Mouse (Mus musculus) right cerebral cortex, postnatal 36 days (tissue): ENCODE data around the gene Slco2a1.
A peak's percentile ranks its signal among the peaks of the same experiment; 100 is the strongest.

Experiments used
- DNase-seq, 2 experiments: peaks; one replicate each; pipeline ENCODE4 v3.0.0; 2022; ENCODE audit warnings: low spot score in 2 of 2, mixed read lengths in 1 of 2

Slco2a1 gene

DNA sequence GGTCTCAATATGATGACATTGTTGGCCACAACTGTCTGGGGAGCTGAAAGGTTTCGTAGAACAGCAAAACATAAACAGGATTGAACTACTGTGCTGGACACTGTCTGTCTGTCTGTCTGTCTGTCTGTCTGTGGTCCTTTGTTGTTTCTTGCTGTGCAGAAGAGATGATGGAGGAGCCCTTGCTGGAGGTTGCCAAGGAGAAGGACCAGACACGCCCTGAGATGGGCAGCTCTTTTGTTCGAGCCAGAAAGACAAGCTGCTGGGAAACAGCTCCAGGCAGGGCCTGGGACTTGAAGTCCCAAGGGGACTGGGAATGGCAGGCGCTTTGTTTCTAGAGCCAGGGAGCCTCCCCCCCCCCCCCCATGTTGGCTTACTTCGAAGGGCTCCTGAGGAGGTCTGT is 129.0 kb downstream of the Slco2a1 start:
- DNase-seq: no peak

DNA sequence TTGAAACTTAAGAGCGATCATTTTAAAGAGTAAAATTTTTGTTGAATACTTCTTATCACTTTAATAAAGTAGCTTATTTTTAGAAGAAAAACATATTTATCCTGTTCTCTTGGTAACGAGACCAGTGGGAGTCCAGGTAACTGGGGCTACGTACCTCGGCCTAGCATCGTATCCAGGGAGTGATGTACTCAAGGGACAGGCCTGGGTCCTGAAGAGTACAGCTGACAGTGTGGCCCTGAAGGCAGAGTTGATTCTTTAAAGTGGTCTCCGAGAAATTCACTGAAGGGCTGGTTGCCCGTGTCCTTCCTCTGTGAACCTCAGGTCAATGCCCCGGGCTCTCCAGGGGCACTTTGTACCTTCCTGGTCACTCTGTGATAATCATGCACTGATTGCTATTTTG is 129.4 kb downstream of the Slco2a1 start:
- DNase-seq: no peak

DNA sequence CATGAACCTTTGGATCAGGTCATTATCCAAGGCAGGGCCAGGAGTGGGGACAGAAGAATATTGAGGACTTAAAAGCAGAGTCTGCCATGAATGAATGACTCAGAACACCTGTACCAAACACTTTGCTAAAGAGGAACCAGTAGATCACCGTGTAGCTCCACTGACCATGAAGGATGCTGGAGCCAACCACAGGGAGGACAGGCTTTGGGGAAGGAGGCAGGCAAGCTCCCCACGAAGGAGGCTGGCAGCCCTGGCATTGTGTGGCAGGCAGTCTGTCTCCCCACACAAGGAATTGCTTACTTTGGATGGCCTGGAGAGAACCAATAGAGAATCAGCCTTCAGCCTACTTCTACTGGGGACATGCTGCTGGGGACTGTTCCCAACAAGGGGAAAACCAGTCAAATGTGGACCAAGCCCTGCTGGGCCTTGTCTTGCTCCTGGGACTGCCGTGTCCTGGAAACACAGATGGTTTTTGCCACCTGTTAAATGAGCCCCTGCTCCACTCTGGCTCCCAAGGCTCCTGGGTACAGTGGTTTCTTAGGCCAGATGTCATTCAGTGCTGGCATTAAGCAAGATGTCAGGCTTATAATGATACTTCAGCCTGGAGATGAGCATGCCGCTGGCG is 130.3 kb downstream of the Slco2a1 start:
- no peak for DNase-seq

DNA sequence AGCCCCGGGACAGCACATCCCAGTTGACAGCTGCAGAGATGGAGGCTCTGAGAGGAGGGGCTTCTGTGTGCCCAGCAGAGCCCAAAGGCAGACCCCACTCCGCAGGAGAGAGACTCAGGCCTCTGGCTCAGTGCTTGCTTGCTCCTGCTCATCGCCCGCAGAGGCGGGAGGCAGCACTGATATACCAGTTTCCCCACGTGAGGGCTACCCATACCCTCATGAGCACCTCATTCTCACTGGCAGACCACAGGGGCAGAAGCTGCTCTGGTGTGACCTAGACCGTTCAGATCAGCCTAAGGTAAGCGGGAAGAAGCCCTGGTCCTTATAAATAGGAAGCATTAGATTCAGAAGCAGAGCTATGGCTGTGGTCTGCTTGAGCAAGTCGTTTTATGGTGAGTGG is 131.3 kb downstream of the Slco2a1 start:
- no peak for DNase-seq

DNA sequence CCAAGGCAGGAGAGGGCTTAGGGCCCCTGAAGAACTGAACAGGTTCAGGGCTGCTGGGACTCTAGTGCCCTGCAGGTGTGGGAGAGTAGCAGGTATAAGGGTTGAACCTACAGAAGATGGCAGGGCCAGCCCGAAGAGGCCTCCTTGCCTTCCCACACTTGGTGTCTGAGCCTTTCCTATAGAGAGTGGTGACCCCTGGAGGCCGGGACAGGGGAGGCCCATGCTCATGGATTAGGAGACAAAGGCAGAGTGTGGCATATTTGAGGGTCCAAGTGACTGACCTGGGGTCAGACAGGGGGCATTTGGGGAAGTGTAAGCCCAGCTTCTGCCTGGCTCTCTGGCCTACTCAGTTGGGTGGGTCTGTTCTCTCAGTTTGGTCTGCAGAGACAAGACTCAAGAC is 131.7 kb downstream of the Slco2a1 start:
- no peak for DNase-seq

DNA sequence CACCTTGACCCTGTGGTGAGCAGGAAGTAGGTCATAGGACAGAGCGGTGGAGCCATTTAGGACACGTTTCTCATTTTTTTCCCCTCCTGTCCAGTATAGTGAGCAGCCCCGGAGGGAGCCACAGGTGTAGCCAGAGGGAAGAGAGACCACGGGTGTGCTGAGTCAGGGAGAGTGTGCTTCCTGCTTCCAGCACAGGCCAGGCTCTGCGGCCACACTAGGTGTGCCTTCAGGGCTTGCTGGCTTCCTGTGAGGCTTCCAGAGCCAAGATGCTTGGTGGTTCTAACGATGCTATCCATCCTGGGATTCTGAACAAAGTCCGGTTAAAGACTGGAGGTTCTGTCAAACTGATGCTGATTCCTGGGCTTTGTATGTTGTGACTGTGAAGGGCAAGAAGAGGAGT is 133.0 kb downstream of the Slco2a1 start:
- DNase-seq: no peak

DNA sequence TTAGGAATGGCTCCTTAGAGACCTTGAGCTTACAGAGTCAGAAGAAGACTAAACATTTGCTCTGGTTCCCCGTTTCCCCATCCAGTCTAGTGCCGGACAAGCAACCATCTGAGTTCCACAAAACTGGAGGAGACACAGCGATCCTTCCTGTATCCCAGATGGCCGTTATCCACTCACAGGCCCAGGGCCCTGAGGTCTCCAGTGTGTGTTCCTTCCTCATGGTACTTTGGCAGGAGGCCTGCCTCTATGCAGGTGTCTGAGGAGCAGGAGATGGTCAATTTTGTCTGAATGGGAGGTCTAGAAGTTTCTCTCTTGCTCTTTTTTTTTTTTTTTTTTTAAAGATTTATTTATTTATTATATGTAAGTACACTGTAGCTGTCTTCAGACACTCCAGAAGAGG is 136.2 kb downstream of the Slco2a1 start:
- no peak for DNase-seq

DNA sequence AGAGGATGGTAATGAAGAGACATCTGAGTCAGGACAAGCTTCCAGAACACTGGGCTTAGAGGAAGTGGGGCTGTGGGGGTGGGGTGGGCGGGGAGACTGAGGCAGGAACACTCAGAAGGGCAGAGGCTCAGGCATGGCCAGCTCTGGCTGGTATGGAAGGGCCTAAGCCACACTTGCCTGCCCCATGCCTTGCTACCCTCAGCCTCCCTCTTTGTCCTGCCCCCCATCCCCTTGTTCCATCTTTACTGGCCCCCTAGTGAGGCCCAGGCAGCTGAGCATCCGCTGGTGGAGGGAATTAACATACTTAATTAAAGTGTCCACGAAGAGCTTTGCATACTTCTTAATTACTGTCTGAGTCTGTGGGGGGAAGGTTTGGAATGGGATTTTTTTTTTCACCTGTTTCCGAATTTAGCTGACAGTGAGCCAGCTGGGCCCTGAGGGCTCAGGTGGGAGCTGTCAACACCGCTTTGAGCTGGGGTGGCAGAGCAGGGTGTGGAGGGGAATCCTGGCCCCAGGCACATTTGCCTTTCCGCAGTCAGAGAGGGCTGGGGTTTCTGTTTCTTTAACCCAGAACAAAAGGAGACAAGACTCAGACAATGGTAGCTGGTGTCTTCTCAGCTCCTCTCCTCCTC is 145.1 kb downstream of the Slco2a1 start:
- no peak for DNase-seq

DNA sequence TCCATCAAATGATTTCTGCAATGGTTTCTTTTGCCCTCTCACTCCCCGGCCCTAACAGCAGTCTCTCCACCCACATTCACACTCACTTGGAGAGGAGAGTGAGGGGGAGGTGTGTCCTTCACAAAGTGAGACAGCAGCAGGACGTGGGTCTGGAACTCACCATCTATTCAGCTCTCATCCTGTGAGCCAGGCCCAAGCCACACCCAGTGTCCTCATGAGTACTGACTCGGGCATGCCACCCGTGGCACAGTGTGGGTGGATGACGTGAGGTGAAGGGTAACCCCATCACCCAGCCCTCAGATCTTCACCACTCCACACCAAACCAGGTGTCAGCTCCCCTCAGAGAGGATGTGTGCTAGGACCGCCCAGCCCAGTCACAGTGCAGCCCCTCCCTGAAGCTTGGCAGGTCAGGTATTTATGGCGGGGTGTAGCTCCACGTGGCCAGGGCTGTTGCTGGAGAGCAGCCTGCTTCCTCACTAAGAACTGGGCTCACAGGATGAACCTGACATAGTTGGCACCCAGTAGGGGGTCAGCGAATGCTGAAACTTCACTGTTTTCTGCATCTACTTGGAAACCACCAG is 146.0 kb downstream of the Slco2a1 start:
- peak; percentile 69 to 77 for DNase-seq

DNA sequence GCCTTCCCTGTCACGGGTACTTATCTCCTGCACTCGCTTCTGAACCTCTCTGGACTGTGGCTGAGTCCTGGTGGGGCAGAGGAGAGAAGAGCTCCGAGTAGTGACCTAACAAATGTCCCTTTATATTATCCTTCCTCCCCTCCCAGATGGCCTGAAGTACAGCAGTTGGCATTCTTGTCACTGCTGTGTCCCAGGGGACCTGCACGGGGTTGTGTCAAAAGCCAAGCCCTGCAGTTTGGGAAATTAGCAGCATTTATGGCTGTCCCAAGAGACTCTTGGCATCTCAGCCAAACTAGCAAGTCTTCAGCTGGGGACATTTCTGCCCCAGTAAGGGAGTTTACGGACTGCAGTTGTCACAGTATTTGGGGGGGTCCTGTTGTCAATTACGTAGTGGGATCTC is 151.0 kb downstream of the Slco2a1 start:
- DNase-seq: no peak

DNA sequence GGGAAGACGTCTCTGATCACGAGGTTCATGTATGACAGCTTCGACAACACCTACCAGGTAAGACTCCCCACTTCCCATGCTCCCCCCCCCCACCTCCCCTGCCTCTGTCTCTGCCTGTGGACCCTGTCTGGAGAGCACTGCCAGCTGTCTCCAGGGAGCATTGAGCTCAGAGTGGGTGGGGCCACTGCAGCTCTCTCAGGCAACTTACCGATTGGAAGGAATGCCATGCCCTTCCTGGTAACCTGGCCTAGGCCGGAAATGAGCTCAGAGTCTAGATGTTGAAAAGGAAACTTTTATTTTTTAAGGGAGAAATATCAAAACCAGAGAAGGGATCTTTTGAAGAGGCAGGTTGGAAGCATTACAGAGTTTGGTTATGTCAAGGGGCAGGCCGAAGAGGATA is 151.9 kb downstream of the Slco2a1 start:
- no peak for DNase-seq

DNA sequence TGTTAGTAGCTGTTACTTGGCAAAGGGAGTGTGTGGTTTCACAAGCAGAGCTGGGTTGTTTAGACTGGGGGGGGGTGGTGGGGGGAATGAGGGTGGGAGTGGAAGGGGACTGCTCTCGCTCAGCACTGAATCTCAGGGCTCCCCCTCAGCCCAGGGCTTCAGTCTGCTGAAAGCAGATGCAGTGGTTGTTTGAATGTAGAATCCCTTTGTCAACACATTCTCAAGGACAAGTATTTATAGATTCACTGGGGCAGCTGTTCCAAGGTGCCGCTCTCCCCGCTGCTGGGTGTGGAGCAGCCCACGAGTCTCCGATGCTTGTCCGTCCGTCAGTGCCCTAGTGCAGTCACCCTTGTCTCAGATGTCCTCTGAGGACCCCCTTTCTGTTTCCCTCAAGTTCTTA is 152.8 kb downstream of the Slco2a1 start:
- DNase-seq: no peak

DNA sequence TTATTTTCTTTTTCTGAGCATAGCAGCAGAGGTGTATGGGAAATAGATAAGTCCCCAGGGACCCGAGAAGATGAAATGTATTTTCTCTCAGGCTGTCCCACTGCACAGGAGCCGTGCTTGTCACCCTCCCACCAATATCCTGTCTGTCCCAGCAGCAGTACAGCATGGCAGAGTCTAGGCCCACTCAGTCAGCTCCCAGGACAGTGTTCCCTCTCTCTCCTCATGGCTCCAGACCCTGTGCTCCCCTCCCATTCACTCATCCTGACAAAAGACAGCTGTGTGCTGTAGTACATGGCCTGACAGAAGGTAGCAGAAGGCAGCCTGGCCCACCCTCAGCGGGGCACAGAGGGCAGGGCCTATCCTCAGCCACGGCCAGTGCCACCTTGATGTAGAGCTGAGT is 155.4 kb downstream of the Slco2a1 start:
- no peak for DNase-seq

DNA sequence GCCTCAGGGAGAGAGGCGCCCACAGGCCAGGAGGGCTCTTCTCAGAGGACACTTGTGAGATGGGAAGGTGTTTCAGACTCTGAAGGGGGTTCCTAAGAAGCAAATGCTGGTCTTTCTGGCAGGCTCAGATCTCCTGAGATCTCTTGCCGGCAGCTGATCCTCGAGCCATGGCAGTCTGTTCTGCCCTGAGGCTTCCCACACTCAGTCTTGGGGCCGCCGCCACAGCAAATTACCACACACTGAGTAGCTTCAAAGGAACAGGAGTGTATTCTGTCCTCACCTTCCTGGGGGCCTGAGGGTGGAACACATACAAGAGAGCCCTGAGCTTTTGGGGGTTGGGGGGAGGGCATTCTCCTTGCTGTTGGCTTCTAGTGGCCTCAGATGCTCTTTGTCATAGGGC is 156.8 kb downstream of the Slco2a1 start:
- no peak for DNase-seq
